ENCODE assay signal across 11 mouse cellular contexts in the genomic region with DNA sequence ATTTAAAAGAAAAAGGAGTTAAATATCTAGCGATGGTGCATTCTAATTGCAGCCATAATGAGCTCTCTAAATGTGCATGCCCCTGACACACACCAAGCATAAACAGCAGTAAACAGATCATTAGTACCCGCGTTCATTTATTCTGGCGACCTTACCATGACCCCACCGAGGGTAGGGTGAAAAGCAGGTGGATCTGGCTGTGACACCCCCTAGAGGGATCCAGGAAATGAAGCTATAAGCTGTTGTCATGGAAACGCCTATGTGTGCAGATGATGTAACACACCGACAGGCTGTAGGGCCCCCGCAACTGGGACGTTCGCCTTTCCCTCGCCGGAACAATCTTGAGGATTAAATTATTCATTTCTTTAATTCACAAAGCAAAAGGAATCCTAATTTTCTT. TPM values are rescaled to one million over a fixed set of nuclear protein-coding genes. Genes with fewer than 3 reads are reported as not detected.
DNase-seq lines count a peak whose midpoint lies in the region; ATAC-seq lines count a peak whose summit lies in the region.
"Had no signal": no experiment of that assay in that cellular context is flagged by ENCODE, and none has a peak within 500 bp of the region (broad histone marks: within the 10 kb centered on the region; RNA-seq: fewer than 3 reads in every experiment).

No protein-coding gene starts in this region.

- no peak overlapping the region for H3K4me3 ChIP-seq in kidney, embryonic 14.5 days (ENCODE audit: low read length)
- H3K4me3 ChIP-seq in intestine, embryonic 16.5 days (ENCODE audit: low read length): no peak overlapping the region
- H3K4me3 ChIP-seq in neural tube, embryonic 13.5 days: 0 out of 2 replicates have a peak overlapping the region, but pooled peaks have one; percentile 17
- H3K4me3 ChIP-seq: embryonic facial prominence, embryonic 15.5 days had no signal

- H3K9me3 ChIP-seq in kidney, embryonic 14.5 days (ENCODE audit: control insufficient read depth, low read length): no peaks in the 10 kb centered on the region
- no peaks in the 10 kb centered on the region for H3K9me3 ChIP-seq in intestine, embryonic 16.5 days (ENCODE audit: control insufficient read depth, low read length)
- H3K9me3 ChIP-seq in neural tube, embryonic 13.5 days: no peaks in the 10 kb centered on the region
- H3K9me3 ChIP-seq: embryonic facial prominence, embryonic 15.5 days had no signal

- H3K27me3 ChIP-seq in kidney, embryonic 14.5 days (ENCODE audit: control insufficient read depth, insufficient read depth, low read length): no peaks in the 10 kb centered on the region; the same call in 1 of the 2 replicates
- H3K27me3 ChIP-seq in intestine, embryonic 16.5 days (replicated peaks; ENCODE audit: control insufficient read depth, insufficient read depth, low read length): no peaks in the 10 kb centered on the region
- no peaks in the 10 kb centered on the region for H3K27me3 ChIP-seq in neural tube, embryonic 13.5 days

- no peak overlapping the region for H3K9ac ChIP-seq in kidney, embryonic 14.5 days (ENCODE audit: low read depth, low read length)
- H3K9ac ChIP-seq in intestine, embryonic 16.5 days (ENCODE audit: low read depth, low read length): no peak overlapping the region
- peak overlapping the region; percentile 66 for H3K9ac ChIP-seq in neural tube, embryonic 13.5 days
- H3K9ac ChIP-seq: embryonic facial prominence, embryonic 15.5 days had no signal

- H3K36me3 ChIP-seq in kidney, embryonic 14.5 days (ENCODE audit: control insufficient read depth, insufficient read depth, low read length): no peaks in the 10 kb centered on the region
- H3K36me3 ChIP-seq in intestine, embryonic 16.5 days (ENCODE audit: control insufficient read depth, insufficient read depth, low read length): no peaks in the 10 kb centered on the region
- no peaks in the 10 kb centered on the region for H3K36me3 ChIP-seq in neural tube, embryonic 13.5 days
- H3K36me3 ChIP-seq: embryonic facial prominence, embryonic 15.5 days had no signal

- WGBS in kidney, embryonic 14.5 days: 29% methylated on average over 12 of the region's 12 CpGs
- 21% methylated on average over 12 of the region's 12 CpGs for WGBS in intestine, embryonic 16.5 days
- WGBS in neural tube, embryonic 13.5 days: 7% methylated on average over 12 of the region's 12 CpGs

- H3K27ac ChIP-seq in kidney, embryonic 14.5 days (ENCODE audit: low read depth, low read length): peak overlapping the region; percentile 78; the same call in 1 of the 2 replicates
- H3K27ac ChIP-seq in intestine, embryonic 16.5 days (ENCODE audit: low read length): no peak overlapping the region
- H3K27ac ChIP-seq in neural tube, embryonic 13.5 days (replicated peaks): peak overlapping the region; percentile 99
- H3K27ac ChIP-seq: embryonic facial prominence, embryonic 15.5 days; macrophage had no signal

- H3K4me2 ChIP-seq in kidney, embryonic 14.5 days (replicated peaks; ENCODE audit: low read depth, low read length): 0 out of 2 replicates have a peak overlapping the region, but pooled peaks have one; percentile 8
- H3K4me2 ChIP-seq in intestine, embryonic 16.5 days (ENCODE audit: low read depth, low read length): no peak overlapping the region
- H3K4me2 ChIP-seq in neural tube, embryonic 13.5 days: peak overlapping the region; percentile 51
- H3K4me2 ChIP-seq: embryonic facial prominence, embryonic 15.5 days had no signal

- 0 out of 2 replicates have a peak, but pooled peaks cover 8% of the 10 kb centered on the region for H3K4me1 ChIP-seq in kidney, embryonic 14.5 days (ENCODE audit: control insufficient read depth, insufficient read depth, low read length)
- peaks cover 3% of the 10 kb centered on the region; the same call in 1 of the 2 replicates for H3K4me1 ChIP-seq in intestine, embryonic 16.5 days (ENCODE audit: control insufficient read depth, insufficient read depth, low read length)
- peaks cover 94% of the 10 kb centered on the region for H3K4me1 ChIP-seq in neural tube, embryonic 13.5 days (replicated peaks)

- no peak for ATAC-seq in kidney, embryonic 14.5 days (ENCODE audit: low FRiP score, low TSS enrichment)
- ATAC-seq in intestine, embryonic 16.5 days: peak; percentile 42; the same call in 1 of the 2 replicates
- ATAC-seq in neural tube, embryonic 13.5 days (ENCODE audit: low read depth): peak; percentile 78

- no peak for DNase-seq in kidney, adult 11 months
- peak; percentile 77 for DNase-seq in embryo, embryonic 11 days
- no peak for DNase-seq in cerebellum, adult 9-11 months
- no peak for DNase-seq in lung, postnatal 14 days
- no peak for DNase-seq in heart, postnatal 25 days (ENCODE audit: low spot score)
- DNase-seq: adrenal gland, adult 2 months had no signal

- intact Hi-C loops in heart, postnatal 25 days (cut with DNase I): no loop called here

RNA-seq across cellular contexts. Expression of a gene that starts 35.4 kb away (rescaled TPM):
- 8.6 and 10.2 TPM in 2 replicates for polyA plus RNA-seq in kidney, embryonic 14.5 days (2014; fragmentation: Nextera tagmentation; extraction: Ambion mirVana)
- 11.8 and 13.1 TPM in 2 replicates for polyA plus RNA-seq in intestine, embryonic 16.5 days (2015; fragmentation: Nextera tagmentation; extraction: Ambion mirVana)
- 78.0 and 84.2 TPM in 2 replicates for polyA plus RNA-seq in neural tube, embryonic 13.5 days (2015; fragmentation: Nextera tagmentation; extraction: Ambion mirVana)
- total RNA-seq in heart, postnatal 25 days (2021): 10 to 100 TPM; 12.1 to 13.4 TPM

RNA-seq across cellular contexts. Expression of a gene that starts 46.9 kb away (rescaled TPM):
- 137 and 181 TPM in 2 replicates for polyA plus RNA-seq in kidney, embryonic 14.5 days (2014; fragmentation: Nextera tagmentation; extraction: Ambion mirVana)
- 65.1 and 74.5 TPM in 2 replicates for polyA plus RNA-seq in intestine, embryonic 16.5 days (2015; fragmentation: Nextera tagmentation; extraction: Ambion mirVana)
- polyA plus RNA-seq in neural tube, embryonic 13.5 days (2015; fragmentation: Nextera tagmentation; extraction: Ambion mirVana): 91.6 and 95.1 TPM in 2 replicates
- total RNA-seq in heart, postnatal 25 days (2021): 10 to 100 TPM; 36.6 to 39.0 TPM
